Mouse (Mus musculus): ENCODE results near the gene Gm3173. TPM values are rescaled to one million over a fixed set of nuclear protein-coding genes. Genes with fewer than 3 reads are reported as not detected.
"Not testable (repeated sequence)": the region's sequence is repeated elsewhere in the genome, so short reads cannot be mapped to it uniquely, and the experiment has no call there.

Gm3173 gene
- not detected in 2 replicates for polyA plus RNA-seq (2015; fragmentation: Nextera tagmentation; extraction: Ambion mirVana)

DNA sequence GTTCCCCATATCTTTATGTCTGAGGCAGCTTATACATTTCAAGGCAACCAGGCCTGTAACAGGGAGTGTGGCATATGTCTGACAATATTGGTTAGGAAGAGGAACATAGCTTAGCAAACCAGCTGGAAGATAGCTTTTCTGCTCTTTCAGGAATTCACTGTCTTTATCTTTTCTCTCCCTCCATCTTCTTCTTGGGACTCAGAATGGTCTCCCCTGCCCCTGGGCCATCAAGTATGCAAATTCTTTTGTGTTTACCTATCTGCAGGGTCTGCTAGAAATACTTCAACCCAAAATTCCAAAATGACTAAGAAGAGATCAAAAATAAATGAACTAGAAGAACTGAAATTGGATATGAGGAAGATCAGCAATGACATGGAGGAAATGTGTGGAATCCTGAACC, at the start of gene Gm3173:
Gm3173 (plus strand) TSS at position 301 of the 400 bp plus-strand sequence.
- not testable (repeated sequence) for H3K36me3 ChIP-seq (ENCODE audit: control insufficient read depth, insufficient read depth, low read length); H3K4me2 ChIP-seq (ENCODE audit: low read depth, low read length); H3K9me3 ChIP-seq (replicated peaks; ENCODE audit: control insufficient read depth, low read length); H3K9ac ChIP-seq (ENCODE audit: low read length); H3K27ac ChIP-seq (ENCODE audit: low read length); H3K27me3 ChIP-seq (ENCODE audit: control insufficient read depth, insufficient read depth, low read length); H3K4me1 ChIP-seq (ENCODE audit: control insufficient read depth, insufficient read depth, low read length); ATAC-seq (ENCODE audit: insufficient read depth, low FRiP score); H3K4me3 ChIP-seq (replicated peaks; ENCODE audit: low read length)

DNA sequence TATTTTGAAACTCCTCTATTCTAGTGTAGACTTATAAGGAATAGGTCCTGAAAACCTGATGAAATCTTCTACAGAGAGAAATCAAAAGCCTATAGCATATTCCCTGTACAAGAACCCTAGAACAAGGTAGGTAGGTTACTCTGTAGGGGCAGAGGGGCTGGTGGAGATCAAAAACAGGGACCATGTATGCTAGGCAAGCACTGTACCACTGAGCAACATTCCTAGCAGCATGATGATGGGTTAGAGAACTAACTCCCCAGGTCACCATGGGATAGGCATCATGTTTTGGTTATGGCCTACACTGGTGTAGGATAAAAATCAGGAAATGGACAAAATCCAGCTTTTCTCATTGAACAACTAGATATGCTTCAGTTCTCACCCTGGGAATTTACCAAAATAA, 45.2 kb upstream of the Gm3173 start:
- H3K27me3 ChIP-seq (ENCODE audit: control insufficient read depth, insufficient read depth, low read length); ATAC-seq (ENCODE audit: insufficient read depth, low FRiP score); H3K27ac ChIP-seq (ENCODE audit: low read length); H3K4me1 ChIP-seq (ENCODE audit: control insufficient read depth, insufficient read depth, low read length); H3K36me3 ChIP-seq (ENCODE audit: control insufficient read depth, insufficient read depth, low read length); H3K4me3 ChIP-seq (replicated peaks; ENCODE audit: low read length); H3K4me2 ChIP-seq (ENCODE audit: low read depth, low read length); H3K9me3 ChIP-seq (replicated peaks; ENCODE audit: control insufficient read depth, low read length); H3K9ac ChIP-seq (ENCODE audit: low read length): not testable (repeated sequence)

DNA sequence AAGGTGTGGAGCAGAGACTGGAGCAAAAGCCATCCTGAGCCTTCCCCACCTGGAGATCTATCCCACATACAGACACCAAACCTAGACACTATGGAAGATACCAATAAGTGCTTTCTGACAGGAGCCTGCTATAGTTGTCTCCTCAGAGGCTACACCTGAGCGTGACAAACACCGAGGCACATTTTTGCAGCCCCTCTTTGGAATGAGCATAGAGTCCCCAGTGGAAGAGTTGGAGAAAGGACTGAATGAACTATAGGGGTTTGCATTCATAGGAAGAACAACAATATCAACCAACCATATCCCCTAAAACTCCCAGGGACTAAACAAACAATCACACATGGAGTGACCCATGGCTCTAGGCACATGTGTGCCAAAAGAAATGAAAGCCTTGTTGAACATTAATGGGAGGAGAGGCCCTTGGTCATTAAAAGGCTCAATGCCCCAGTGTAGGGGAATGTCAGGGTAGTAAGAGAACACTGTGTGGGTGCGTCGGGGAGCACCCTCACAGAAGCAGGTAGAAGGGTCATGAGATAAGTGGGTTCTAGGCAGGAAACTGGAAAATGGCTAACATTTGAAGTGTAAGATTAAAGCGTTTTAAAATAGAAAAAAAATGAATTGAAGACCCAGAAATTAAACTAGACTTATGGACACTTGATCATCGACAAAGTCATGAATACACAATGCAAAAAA, 37.8 kb upstream of the Gm3173 start:
- not testable (repeated sequence) for H3K9me3 ChIP-seq (replicated peaks; ENCODE audit: control insufficient read depth, low read length); H3K27ac ChIP-seq (ENCODE audit: low read length); H3K36me3 ChIP-seq (ENCODE audit: control insufficient read depth, insufficient read depth, low read length); H3K9ac ChIP-seq (ENCODE audit: low read length); H3K4me1 ChIP-seq (ENCODE audit: control insufficient read depth, insufficient read depth, low read length); ATAC-seq (ENCODE audit: insufficient read depth, low FRiP score); H3K27me3 ChIP-seq (ENCODE audit: control insufficient read depth, insufficient read depth, low read length); H3K4me3 ChIP-seq (replicated peaks; ENCODE audit: low read length); H3K4me2 ChIP-seq (ENCODE audit: low read depth, low read length)
- 100% methylated on average over 3 of the region's 6 CpGs for WGBS

GRCm38 (mm10) chr14:4397226-4397625, 33.6 kb upstream of the Gm3173 start, which contains the start of gene Gm3159:
Gene Gm3159 (plus strand): TSS chr14:4397526.
- H3K9me3 ChIP-seq (replicated peaks; ENCODE audit: control insufficient read depth, low read length); H3K27ac ChIP-seq (ENCODE audit: low read length); H3K36me3 ChIP-seq (ENCODE audit: control insufficient read depth, insufficient read depth, low read length); H3K4me3 ChIP-seq (replicated peaks; ENCODE audit: low read length); H3K4me1 ChIP-seq (ENCODE audit: control insufficient read depth, insufficient read depth, low read length); H3K4me2 ChIP-seq (ENCODE audit: low read depth, low read length); H3K9ac ChIP-seq (ENCODE audit: low read length); ATAC-seq (ENCODE audit: insufficient read depth, low FRiP score); H3K27me3 ChIP-seq (ENCODE audit: control insufficient read depth, insufficient read depth, low read length): not testable (repeated sequence)
- 64% methylated on average over 1 of the region's 3 CpGs for WGBS

GRCm38 (mm10) chr14:4398624-4399023, 32.2 kb upstream of the Gm3173 start:
- H3K27me3 ChIP-seq (ENCODE audit: control insufficient read depth, insufficient read depth, low read length); H3K27ac ChIP-seq (ENCODE audit: low read length); H3K4me1 ChIP-seq (ENCODE audit: control insufficient read depth, insufficient read depth, low read length); H3K9me3 ChIP-seq (replicated peaks; ENCODE audit: control insufficient read depth, low read length); ATAC-seq (ENCODE audit: insufficient read depth, low FRiP score); H3K9ac ChIP-seq (ENCODE audit: low read length); H3K36me3 ChIP-seq (ENCODE audit: control insufficient read depth, insufficient read depth, low read length); H3K4me3 ChIP-seq (replicated peaks; ENCODE audit: low read length); H3K4me2 ChIP-seq (ENCODE audit: low read depth, low read length): not testable (repeated sequence)

DNA sequence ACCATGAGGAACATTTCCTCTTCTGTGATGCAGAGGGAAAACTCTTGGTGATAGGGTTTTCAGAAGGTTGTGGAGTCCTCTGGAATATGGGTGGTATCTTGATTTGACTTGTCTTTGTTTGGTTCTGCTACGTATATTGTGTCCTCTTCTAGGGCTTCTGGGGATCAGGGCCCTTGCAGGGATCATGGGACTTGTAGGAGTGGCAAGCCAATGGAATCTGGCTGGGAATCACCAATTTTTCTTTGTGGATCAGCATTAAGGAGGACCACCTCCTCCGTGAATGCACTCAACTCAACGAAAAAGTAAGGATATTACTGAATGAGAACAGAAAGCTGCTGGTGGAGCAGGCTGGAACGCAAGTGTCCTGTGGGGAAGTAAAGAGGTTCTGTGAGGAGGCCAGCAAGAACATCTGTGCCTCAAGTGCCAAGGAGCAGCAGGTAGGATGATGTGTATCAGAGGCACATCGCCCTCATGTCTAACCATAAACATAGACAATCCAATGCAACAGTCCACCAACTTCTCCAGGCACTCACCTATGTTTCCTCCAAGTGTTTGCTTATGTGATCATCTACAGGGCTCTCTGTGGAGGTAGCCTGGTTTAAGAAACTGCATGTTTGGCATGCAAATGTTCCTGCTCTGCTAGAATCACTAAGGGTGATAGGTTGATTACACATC, 30.5 kb upstream of the Gm3173 start:
- not testable (repeated sequence) for ATAC-seq (ENCODE audit: insufficient read depth, low FRiP score)
- WGBS, result 80% methylated on average over 5 of the region's 5 CpGs

DNA sequence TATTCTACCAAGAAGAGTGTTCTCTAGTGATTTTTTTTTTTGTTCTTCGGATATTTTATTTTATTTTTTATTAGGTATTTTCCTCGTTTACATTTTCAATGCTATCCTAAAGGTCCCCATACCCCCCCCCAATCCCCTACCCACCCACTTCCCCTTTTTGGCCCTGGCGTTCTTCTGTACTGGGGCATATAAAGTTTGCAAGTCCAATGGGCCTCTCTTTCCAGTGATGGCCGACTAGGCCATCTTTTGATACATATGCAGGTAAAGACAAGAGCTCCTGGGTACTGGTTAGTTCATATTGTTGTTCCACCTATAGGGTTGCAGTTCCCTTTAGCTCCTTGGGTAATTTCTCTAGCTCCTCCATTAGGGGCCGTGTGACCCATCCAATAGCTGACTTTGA, 29.5 kb upstream of the Gm3173 start:
- not testable (repeated sequence) for H3K36me3 ChIP-seq (ENCODE audit: control insufficient read depth, insufficient read depth, low read length); H3K4me3 ChIP-seq (replicated peaks; ENCODE audit: low read length); H3K9ac ChIP-seq (ENCODE audit: low read length); H3K27ac ChIP-seq (ENCODE audit: low read length); H3K4me1 ChIP-seq (ENCODE audit: control insufficient read depth, insufficient read depth, low read length); H3K4me2 ChIP-seq (ENCODE audit: low read depth, low read length); ATAC-seq (ENCODE audit: insufficient read depth, low FRiP score); H3K9me3 ChIP-seq (replicated peaks; ENCODE audit: control insufficient read depth, low read length); H3K27me3 ChIP-seq (ENCODE audit: control insufficient read depth, insufficient read depth, low read length)
- 78% methylated on average over 5 of the region's 5 CpGs for WGBS

More for the DNA sequence above, 30.5 kb upstream of the Gm3173 start:
- not testable (repeated sequence) for H3K27me3 ChIP-seq (ENCODE audit: control insufficient read depth, insufficient read depth, low read length); H3K4me2 ChIP-seq (ENCODE audit: low read depth, low read length); H3K36me3 ChIP-seq (ENCODE audit: control insufficient read depth, insufficient read depth, low read length); H3K4me1 ChIP-seq (ENCODE audit: control insufficient read depth, insufficient read depth, low read length); H3K9me3 ChIP-seq (replicated peaks; ENCODE audit: control insufficient read depth, low read length); H3K27ac ChIP-seq (ENCODE audit: low read length); H3K4me3 ChIP-seq (replicated peaks; ENCODE audit: low read length); H3K9ac ChIP-seq (ENCODE audit: low read length)

GRCm38 (mm10) chr14:4403840-4404239, 27.0 kb upstream of the Gm3173 start:
- H3K9me3 ChIP-seq (replicated peaks; ENCODE audit: control insufficient read depth, low read length); ATAC-seq (ENCODE audit: insufficient read depth, low FRiP score); H3K27me3 ChIP-seq (ENCODE audit: control insufficient read depth, insufficient read depth, low read length); H3K9ac ChIP-seq (ENCODE audit: low read length); H3K36me3 ChIP-seq (ENCODE audit: control insufficient read depth, insufficient read depth, low read length); H3K27ac ChIP-seq (ENCODE audit: low read length); H3K4me3 ChIP-seq (replicated peaks; ENCODE audit: low read length); H3K4me1 ChIP-seq (ENCODE audit: control insufficient read depth, insufficient read depth, low read length); H3K4me2 ChIP-seq (ENCODE audit: low read depth, low read length): not testable (repeated sequence)

- WGBS, result 90% methylated on average over 1 of the region's 1 CpGs
- H3K9me3 ChIP-seq (replicated peaks; ENCODE audit: control insufficient read depth, low read length); H3K4me2 ChIP-seq (ENCODE audit: low read depth, low read length); H3K4me1 ChIP-seq (ENCODE audit: control insufficient read depth, insufficient read depth, low read length); H3K36me3 ChIP-seq (ENCODE audit: control insufficient read depth, insufficient read depth, low read length); H3K9ac ChIP-seq (ENCODE audit: low read length); H3K27me3 ChIP-seq (ENCODE audit: control insufficient read depth, insufficient read depth, low read length); H3K27ac ChIP-seq (ENCODE audit: low read length); ATAC-seq (ENCODE audit: insufficient read depth, low FRiP score); H3K4me3 ChIP-seq (replicated peaks; ENCODE audit: low read length): not testable (repeated sequence)
Measured at GRCm38 (mm10) chr14:4409939-4410338, 20.9 kb upstream of the Gm3173 start.
